Mouse (Mus musculus): ENCODE results near the gene Mrpl21. TPM values are rescaled to one million over a fixed set of nuclear protein-coding genes. Genes with fewer than 3 reads are reported as not detected.

Gene Mrpl21
- polyA plus RNA-seq, 1 experiment from 2014 or later, result 41.2 TPM

GRCm38 (mm10) chr19:3341021-3341420 lies 58.3 kb downstream of the Mrpl21 start:
- Histone ChIP-seq H3K36me3 (ENCODE audit: inconsistent target) (no peaks in the 10 kb centered on the region), H3K27ac (no peak overlapping the region), H3K4me3 (ENCODE audit: inconsistent target) (no peak overlapping the region), H3K79me2 (ENCODE audit: inconsistent target) (peaks cover 100% of the 10 kb centered on the region)
- WGBS (ENCODE audit: missing documents), result 44% methylated on average over 3 of the region's 3 CpGs

Other genes starting within 250 kb of the Mrpl21 start
- gene Ighmbp2, start 116 bp downstream of the Mrpl21 start, polyA plus RNA-seq (2018), result 3.1 to 3.7 TPM (median 3.2 TPM) in 3 replicates
- gene Cpt1a, start 39.4 kb downstream of the Mrpl21 start, polyA plus RNA-seq (2018), result 64.9 to 112 TPM (median 73.6 TPM) in 3 replicates
- 0.16 to 0.80 TPM (median 0.49 TPM) in 3 replicates for gene Tesmin, start 106.0 kb downstream of the Mrpl21 start, polyA plus RNA-seq (2018)
- gene Gal, start 131.6 kb downstream of the Mrpl21 start, polyA plus RNA-seq (2018), result not detected in 3 replicates